In genomic region chr17:63497206-63497731, GRCm38 (mm10) we compare ENCODE assay signal across 11 mouse cellular contexts. TPM values are rescaled to one million over a fixed set of nuclear protein-coding genes. Genes with fewer than 3 reads are reported as not detected.
DNase-seq lines count a peak whose midpoint lies in the region; ATAC-seq lines count a peak whose summit lies in the region.
"Had no signal": no experiment of that assay in that cellular context is flagged by ENCODE, and none has a peak within 500 bp of the region (broad histone marks: within the 10 kb centered on the region; RNA-seq: fewer than 3 reads in every experiment).

No protein-coding gene starts in this region.

- H3K36me3 ChIP-seq in lung, embryonic 16.5 days (ENCODE audit: control insufficient read depth, insufficient read depth, low read length) = no peaks in the 10 kb centered on the region
- no peaks in the 10 kb centered on the region for H3K36me3 ChIP-seq in forebrain, embryonic 15.5 days
- no peaks in the 10 kb centered on the region for H3K36me3 ChIP-seq in liver, embryonic 11.5 days (ENCODE audit: control insufficient read depth, insufficient read depth, low read length)
- no peaks in the 10 kb centered on the region for H3K36me3 ChIP-seq in stomach, embryonic 14.5 days (ENCODE audit: control insufficient read depth, insufficient read depth, low read length)
- H3K36me3 ChIP-seq: heart, embryonic 15.5 days had no signal

- DNase-seq in lung, adult 18-20 months = no peak
- DNase-seq in liver, embryonic 11.5 days (ENCODE audit: low spot score) = no peak
- no peak for DNase-seq in left cerebral cortex, postnatal 14 days (ENCODE audit: low spot score in 2 of 2)
- DNase-seq in right cerebral cortex, postnatal 10 days (ENCODE audit: low spot score in 2 of 2) = no peak
- no peak for DNase-seq in cerebellum, adult 11-12 months
- DNase-seq: cerebellum, adult 11 months had no signal

- H3K9ac ChIP-seq in lung, embryonic 16.5 days (ENCODE audit: low read length) = peak overlapping the region; percentile 20; the same call in 1 of the 2 replicates
- H3K9ac ChIP-seq in forebrain, embryonic 15.5 days (replicated peaks) = no peak overlapping the region
- no peak overlapping the region for H3K9ac ChIP-seq in liver, embryonic 11.5 days (ENCODE audit: low read depth, low read length)
- no peak overlapping the region for H3K9ac ChIP-seq in stomach, embryonic 14.5 days (replicated peaks; ENCODE audit: low read depth, low read length)

- no peaks in the 10 kb centered on the region for H3K9me3 ChIP-seq in lung, embryonic 16.5 days (ENCODE audit: control insufficient read depth, low read length)
- H3K9me3 ChIP-seq in forebrain, embryonic 15.5 days = no peaks in the 10 kb centered on the region
- H3K9me3 ChIP-seq in liver, embryonic 11.5 days (ENCODE audit: control insufficient read depth, low read length) = no peaks in the 10 kb centered on the region
- no peaks in the 10 kb centered on the region for H3K9me3 ChIP-seq in stomach, embryonic 14.5 days (ENCODE audit: control insufficient read depth, low read depth, low read length)
- H3K9me3 ChIP-seq: heart, embryonic 15.5 days had no signal

- intact Hi-C loops in left cerebral cortex, postnatal 14 days (cut with DNase I) = no loop called here

- WGBS in lung, embryonic 16.5 days = 73% methylated on average over 6 of the region's 6 CpGs
- WGBS in forebrain, embryonic 15.5 days = 87% methylated on average over 6 of the region's 6 CpGs
- WGBS in liver, embryonic 11.5 days = 69% methylated on average over 6 of the region's 6 CpGs
- 80% methylated on average over 6 of the region's 6 CpGs for WGBS in stomach, embryonic 14.5 days

- H3K4me1 ChIP-seq in lung, embryonic 16.5 days (replicated peaks; ENCODE audit: control insufficient read depth, insufficient read depth, low read length) = peaks cover 49% of the 10 kb centered on the region
- H3K4me1 ChIP-seq in forebrain, embryonic 15.5 days = peaks cover 46% of the 10 kb centered on the region
- H3K4me1 ChIP-seq in liver, embryonic 11.5 days (replicated peaks; ENCODE audit: control insufficient read depth, insufficient read depth, low read length) = peaks cover 31% of the 10 kb centered on the region
- H3K4me1 ChIP-seq in stomach, embryonic 14.5 days (ENCODE audit: control insufficient read depth, insufficient read depth, low read length) = peaks cover 24% of the 10 kb centered on the region

- ATAC-seq in lung, embryonic 16.5 days (ENCODE audit: low read depth) = no peak
- no peak for ATAC-seq in forebrain, embryonic 15.5 days (replicated peaks)
- no peak for ATAC-seq in liver, embryonic 11.5 days (replicated peaks; ENCODE audit: low FRiP score)
- ATAC-seq in stomach, embryonic 14.5 days (ENCODE audit: insufficient number of reproducible peaks, insufficient read depth, low FRiP score, low read depth) = no peak
- ATAC-seq: Patski had no signal

- no peak overlapping the region for H3K4me3 ChIP-seq in lung, embryonic 16.5 days (ENCODE audit: low read length)
- H3K4me3 ChIP-seq in forebrain, embryonic 15.5 days = no peak overlapping the region
- H3K4me3 ChIP-seq in liver, embryonic 11.5 days (ENCODE audit: low read depth, low read length) = no peak overlapping the region
- no peak overlapping the region; the same call in 1 of the 2 replicates for H3K4me3 ChIP-seq in stomach, embryonic 14.5 days (ENCODE audit: low read depth, low read length)

- H3K27ac ChIP-seq in lung, embryonic 16.5 days (ENCODE audit: low read length) = no peak overlapping the region
- no peak overlapping the region for H3K27ac ChIP-seq in forebrain, embryonic 15.5 days (replicated peaks)
- 0 out of 2 replicates have a peak overlapping the region, but pooled peaks have one; percentile 22 for H3K27ac ChIP-seq in liver, embryonic 11.5 days (ENCODE audit: low read depth, low read length)
- H3K27ac ChIP-seq in stomach, embryonic 14.5 days (ENCODE audit: low read length) = no peak overlapping the region
- H3K27ac ChIP-seq: heart, embryonic 15.5 days had no signal

- no peaks in the 10 kb centered on the region for H3K27me3 ChIP-seq in lung, embryonic 16.5 days (ENCODE audit: control insufficient read depth, insufficient read depth, low read depth, low read length)
- no peaks in the 10 kb centered on the region for H3K27me3 ChIP-seq in forebrain, embryonic 15.5 days
- H3K27me3 ChIP-seq in liver, embryonic 11.5 days (replicated peaks; ENCODE audit: control insufficient read depth, insufficient read depth, low read length) = no peaks in the 10 kb centered on the region
- H3K27me3 ChIP-seq in stomach, embryonic 14.5 days (ENCODE audit: control insufficient read depth, insufficient read depth, low read length) = no peaks in the 10 kb centered on the region
- H3K27me3 ChIP-seq: heart, embryonic 15.5 days; Patski had no signal

- peak overlapping the region; percentile 73 for H3K4me2 ChIP-seq in lung, embryonic 16.5 days (ENCODE audit: low read depth, low read length)
- peak overlapping the region; percentile 42; the same call in 1 of the 2 replicates for H3K4me2 ChIP-seq in forebrain, embryonic 15.5 days (replicated peaks)
- peak overlapping the region; percentile 76 for H3K4me2 ChIP-seq in liver, embryonic 11.5 days
- H3K4me2 ChIP-seq in stomach, embryonic 14.5 days (replicated peaks; ENCODE audit: low read depth, low read length) = peak overlapping the region; percentile 74

RNA-seq across cellular contexts. Expression of gene Fbxl17, which starts 2.5 kb away (rescaled TPM):
- 3.8 and 4.4 TPM in 2 replicates for polyA plus RNA-seq in lung, embryonic 16.5 days (2015; fragmentation: Nextera tagmentation; extraction: Ambion mirVana)
- 8.1 and 8.7 TPM in 2 replicates for polyA plus RNA-seq in forebrain, embryonic 15.5 days (2015; fragmentation: Nextera tagmentation; extraction: Ambion mirVana)
- polyA plus RNA-seq in liver, embryonic 11.5 days (2014; fragmentation: Nextera tagmentation; extraction: Ambion mirVana) = 2.8 and 3.0 TPM in 2 replicates
- 7.5 and 9.9 TPM in 2 replicates for polyA plus RNA-seq in stomach, embryonic 14.5 days (2014; fragmentation: Nextera tagmentation; extraction: Ambion mirVana)
- total RNA-seq in left cerebral cortex, postnatal 14 days (2021) = 10 to 100 TPM; 58.0 to 59.9 TPM
